Mouse (Mus musculus) lung, adult 2 months (tissue): Measurements from ENCODE around the gene Engase.

ENCODE experiments used
- CTCF ChIP-seq: fragments of 200-500 bp; IDR thresholded peaks from 2 replicates; pipeline ENCODE4 v1.5.1; 2011; ENCODE audit warnings: mild to moderate bottlenecking, low read length, control low read depth; ENCODE audit not compliant: insufficient read depth
- POLR2A ChIP-seq: fragments of 200-500 bp; IDR thresholded peaks from 2 replicates; pipeline ENCODE4 v1.6.1; 2011; ENCODE audit warnings: low read depth, mild to moderate bottlenecking, control low read depth, low read length, borderline replicate concordance; ENCODE audit errors: extremely low read depth

DNA sequence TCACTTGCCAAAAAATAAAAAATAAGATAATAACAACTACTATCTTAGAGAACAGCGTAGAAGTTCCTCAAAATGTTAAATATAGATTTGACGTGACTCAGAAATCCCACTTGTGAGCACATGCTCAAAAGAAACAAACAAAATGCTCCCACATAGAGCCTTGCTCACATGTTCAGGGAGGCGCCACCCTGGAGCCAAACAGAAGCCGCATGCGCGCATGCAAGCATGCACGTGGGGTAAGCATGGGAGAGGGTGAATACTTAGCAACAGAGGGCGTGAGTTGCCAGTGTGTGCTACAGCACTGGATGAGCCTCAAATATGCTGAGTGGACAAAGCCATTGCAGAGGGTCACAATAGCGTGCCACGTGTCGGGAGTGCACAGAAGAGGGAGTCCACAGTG, 19.7 kb upstream of the Engase start:
- no peak for TF ChIP-seq CTCF
- no peak for TF ChIP-seq POLR2A
